Mouse (Mus musculus): Measurements from ENCODE around the gene Rnf224. TPM values are rescaled to one million over a fixed set of nuclear protein-coding genes. Genes with fewer than 3 reads are reported as not detected.

Rnf224 gene
- polyA plus RNA-seq, 1 experiment from 2014 or later, result 0.51 TPM

- Histone ChIP-seq H3K9me3 (ENCODE audit: control insufficient read depth, low read length) (no peaks in the 10 kb centered on the region), H3K27me3 (ENCODE audit: control insufficient read depth, insufficient read depth, low read length) (no peaks in the 10 kb centered on the region), H3K27ac (replicated peaks) (no peak overlapping the region), H3K4me3 (ENCODE audit: low read depth, low read length) (no peak overlapping the region), H3K9ac (ENCODE audit: low read length) (no peak overlapping the region), H3K4me2 (replicated peaks; ENCODE audit: low read depth) (no peak overlapping the region), H3K36me3 (ENCODE audit: control insufficient read depth, insufficient read depth, low read length) (peaks cover 18% of the 10 kb centered on the region), H3K4me1 (replicated peaks; ENCODE audit: control insufficient read depth, insufficient read depth) (no peaks in the 10 kb centered on the region)
- TF ChIP-seq EP300 (optimal IDR thresholded peaks at IDR 0.05), result no peak
- peak; percentile 72 for TF ChIP-seq CTCF (IDR thresholded peaks at IDR 0.05; ENCODE audit: low read depth)
- DNase-seq (ENCODE audit: low spot score) (peak; percentile 50), ATAC-seq (ENCODE audit: low FRiP score, low TSS enrichment) (peak; percentile 11; the same call in 1 of the 2 replicates)
- WGBS, result 85% methylated on average over 1 of the region's 1 CpGs
These were observed 15.7 kb upstream of the Rnf224 start for GRCm38 (mm10) chr2:25252331-25252730.

GRCm38 (mm10) chr2:25246183-25247072 lies 9.8 kb upstream of the Rnf224 start, which contains the start of gene AL732309.1:
AL732309.1 (minus strand) TSS chr2:25246863.
- peak within 1 kb of the TSS; percentile 35 for H3K4me2 ChIP-seq (replicated peaks; ENCODE audit: low read depth)
- H3K27me3 ChIP-seq (ENCODE audit: control insufficient read depth, insufficient read depth, low read length), result no peaks in the 10 kb centered on the region
- peak within 1 kb of the TSS; percentile 24 for H3K9ac ChIP-seq (ENCODE audit: low read length)
- ATAC-seq (ENCODE audit: low FRiP score, low TSS enrichment) (peak; percentile 78), DNase-seq (ENCODE audit: low spot score) (peak; percentile 82)
- H3K4me3 ChIP-seq (ENCODE audit: low read depth, low read length), result 0 out of 2 replicates have a peak within 1 kb of the TSS, but pooled peaks have one; percentile 8
- peaks cover 17% of the 10 kb centered on the region for H3K36me3 ChIP-seq (ENCODE audit: control insufficient read depth, insufficient read depth, low read length)
- peak within 1 kb of the TSS; percentile 87 for H3K27ac ChIP-seq (replicated peaks)
- WGBS, result 65% methylated on average over 10 of the region's 10 CpGs
- peaks cover 4% of the 10 kb centered on the region for H3K4me1 ChIP-seq (replicated peaks; ENCODE audit: control insufficient read depth, insufficient read depth)
- TF ChIP-seq CTCF (IDR thresholded peaks at IDR 0.05; ENCODE audit: low read depth) (no peak), EP300 (optimal IDR thresholded peaks at IDR 0.05) (peak; percentile 63)
- H3K9me3 ChIP-seq (ENCODE audit: control insufficient read depth, low read length), result no peaks in the 10 kb centered on the region

- Histone ChIP-seq H3K4me2 (replicated peaks; ENCODE audit: low read depth) (no peak overlapping the region), H3K36me3 (ENCODE audit: control insufficient read depth, insufficient read depth, low read length) (peaks cover 8% of the 10 kb centered on the region; the same call in 1 of the 2 replicates), H3K27me3 (ENCODE audit: control insufficient read depth, insufficient read depth, low read length) (no peaks in the 10 kb centered on the region), H3K27ac (replicated peaks) (no peak overlapping the region), H3K9ac (ENCODE audit: low read length) (no peak overlapping the region), H3K4me3 (ENCODE audit: low read depth, low read length) (no peak overlapping the region), H3K9me3 (ENCODE audit: control insufficient read depth, low read length) (no peaks in the 10 kb centered on the region), H3K4me1 (replicated peaks; ENCODE audit: control insufficient read depth, insufficient read depth) (peaks cover 7% of the 10 kb centered on the region)
- TF ChIP-seq CTCF (IDR thresholded peaks at IDR 0.05; ENCODE audit: low read depth), result no peak
- no peak for TF ChIP-seq EP300 (optimal IDR thresholded peaks at IDR 0.05)
- no peak for ATAC-seq (ENCODE audit: low FRiP score, low TSS enrichment)
- 86% methylated on average over 4 of the region's 4 CpGs for WGBS
- DNase-seq (ENCODE audit: low spot score), result no peak
These were observed 7.6 kb upstream of the Rnf224 start for GRCm38 (mm10) chr2:25244144-25244543.

DNA sequence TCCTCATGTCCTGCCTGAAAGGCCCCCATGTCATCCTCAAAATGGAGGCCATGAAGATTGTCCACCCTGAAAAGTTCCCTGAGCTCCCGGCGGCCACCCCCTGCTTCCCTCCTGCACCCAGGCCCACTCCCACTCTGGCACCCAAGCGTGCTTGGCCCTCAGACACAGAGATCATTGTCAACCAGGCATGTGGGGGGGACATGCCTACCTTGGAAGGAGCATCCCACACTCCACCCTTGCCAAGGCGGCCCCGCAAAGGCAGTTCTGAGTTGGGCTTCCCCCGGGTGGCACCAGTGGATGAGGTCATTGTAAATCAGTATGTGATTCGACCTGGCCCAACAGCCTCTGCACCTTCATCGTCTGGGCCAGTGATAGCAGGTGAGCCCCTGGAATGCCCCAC lies 6.8 kb upstream of the Rnf224 start:
- Histone ChIP-seq H3K9me3 (ENCODE audit: control insufficient read depth, low read length) (no peaks in the 10 kb centered on the region), H3K4me2 (replicated peaks; ENCODE audit: low read depth) (no peak overlapping the region), H3K4me3 (ENCODE audit: low read depth, low read length) (no peak overlapping the region), H3K9ac (ENCODE audit: low read length) (no peak overlapping the region), H3K4me1 (replicated peaks; ENCODE audit: control insufficient read depth, insufficient read depth) (peaks cover 7% of the 10 kb centered on the region), H3K27ac (replicated peaks) (no peak overlapping the region), H3K27me3 (ENCODE audit: control insufficient read depth, insufficient read depth, low read length) (no peaks in the 10 kb centered on the region), H3K36me3 (ENCODE audit: control insufficient read depth, insufficient read depth, low read length) (peaks cover 7% of the 10 kb centered on the region; the same call in 1 of the 2 replicates)
- DNase-seq (ENCODE audit: low spot score), result no peak
- no peak for ATAC-seq (ENCODE audit: low FRiP score, low TSS enrichment)
- TF ChIP-seq EP300 (optimal IDR thresholded peaks at IDR 0.05) (no peak), CTCF (IDR thresholded peaks at IDR 0.05; ENCODE audit: low read depth) (no peak)
- WGBS, result 70% methylated on average over 8 of the region's 8 CpGs

DNA sequence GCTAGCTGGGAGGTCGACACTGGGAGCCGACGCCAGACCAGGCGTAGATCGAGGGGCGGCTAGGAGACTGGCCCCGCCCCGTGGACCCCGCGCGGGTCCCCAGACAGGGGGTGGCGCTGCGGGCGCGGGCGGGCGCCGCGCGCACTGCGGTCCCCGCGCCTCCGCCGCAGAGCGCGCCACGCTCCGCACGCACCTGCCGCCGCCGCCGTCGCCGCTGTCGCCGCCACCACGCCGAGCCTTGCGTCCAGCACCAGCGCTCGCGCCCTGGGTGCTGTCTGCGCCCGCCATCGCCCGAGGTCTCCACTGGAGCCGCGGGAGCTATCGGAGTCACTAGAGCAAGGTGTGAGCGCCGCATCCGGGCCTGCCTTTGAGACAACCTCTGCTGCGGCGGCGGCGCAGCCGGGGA lies 5.5 kb upstream of the Rnf224 start, which contains the start of the genes Rnf208 and Cysrt1:
Gene Rnf208 (plus strand): TSS at position 155 of the 406 bp plus-strand sequence.
Gene Cysrt1 (minus strand): TSS at position 352 of the 406 bp plus-strand sequence.
- DNase-seq (ENCODE audit: low spot score) (peak; percentile 56), ATAC-seq (ENCODE audit: low FRiP score, low TSS enrichment) (no peak)
- no peak for TF ChIP-seq CTCF (IDR thresholded peaks at IDR 0.05; ENCODE audit: low read depth)
- under 1% methylated on average over 38 of the region's 59 CpGs for WGBS
- Histone ChIP-seq H3K9ac (ENCODE audit: low read length) (peak within 1 kb of the TSS; percentile 69), H3K4me2 (replicated peaks; ENCODE audit: low read depth) (peak within 1 kb of the TSS; percentile 78), H3K4me3 (ENCODE audit: low read depth, low read length) (peak within 1 kb of the TSS; percentile 45), H3K36me3 (ENCODE audit: control insufficient read depth, insufficient read depth, low read length) (peaks cover 2% of the 10 kb centered on the region; the same call in 1 of the 2 replicates), H3K27me3 (ENCODE audit: control insufficient read depth, insufficient read depth, low read length) (no peaks in the 10 kb centered on the region), H3K4me1 (replicated peaks; ENCODE audit: control insufficient read depth, insufficient read depth) (peaks cover 7% of the 10 kb centered on the region), H3K27ac (replicated peaks) (peak within 1 kb of the TSS; percentile 91), H3K9me3 (ENCODE audit: control insufficient read depth, low read length) (no peaks in the 10 kb centered on the region)

Data from stomach, postnatal 0 days (tissue).